Mouse (Mus musculus) layer of hippocampus, postnatal 25 days (tissue): Measurements from ENCODE around the gene Zfp672. TPM values are rescaled to one million over a fixed set of nuclear protein-coding genes. Genes with fewer than 3 reads are reported as not detected.

Experiments
- DNase-seq, 2 experiments: peaks; one replicate each; pipeline ENCODE4 v3.0.0; 2022; ENCODE audit warnings: mixed read lengths in 2 of 2, low spot score in 1 of 2; ENCODE audit errors: extremely low spot score in 1 of 2
- total RNA-seq, 2 experiments: library from RNA; stranded (reverse); gene quantifications; 2 replicates each; pipeline ENCODE4 v1.2.3; 2021

Zfp672 gene
- total RNA-seq, 2 experiments from 2014 or later, result 45.9 to 47.7 TPM

- no peak for DNase-seq
Observed at GRCm38 (mm10) chr11:58292791-58293190, 37.3 kb downstream of the Zfp672 start.

GRCm38 (mm10) chr11:58290812-58291211 is 39.3 kb downstream of the Zfp672 start:
- DNase-seq, result no peak

- no peak for DNase-seq
Observed at GRCm38 (mm10) chr11:58289992-58290682, 40.0 kb downstream of the Zfp672 start.

GRCm38 (mm10) chr11:58282518-58282917 is 47.6 kb downstream of the Zfp672 start:
- no peak for DNase-seq

- no peak for DNase-seq
Observed at GRCm38 (mm10) chr11:58281970-58282496, 48.1 kb downstream of the Zfp672 start.

- no peak for DNase-seq
Observed at GRCm38 (mm10) chr11:58275756-58276155, 54.4 kb downstream of the Zfp672 start.

GRCm38 (mm10) chr11:58274572-58274971 is 55.6 kb downstream of the Zfp672 start, which contains the start of gene 4930438A08Rik:
TSS of gene 4930438A08Rik (plus strand) at chr11:58274799.
- DNase-seq, result no peak

- no peak for DNase-seq
Observed at GRCm38 (mm10) chr11:58268285-58268684, 61.9 kb downstream of the Zfp672 start.

Other genes starting within 250 kb of the Zfp672 start
- not detected for gene Gm12248, start 237.2 kb downstream of the Zfp672 start, total RNA-seq
- 10 to 100 TPM; 52.7 to 54.5 TPM for gene Cnot8, start 226.2 kb downstream of the Zfp672 start, total RNA-seq
- 10 to 100 TPM; 19.2 to 20.6 TPM for gene Gemin5, start 161.8 kb downstream of the Zfp672 start, total RNA-seq
- 10 to 100 TPM; 28.3 to 34.8 TPM for gene Mrpl22, start 158.7 kb downstream of the Zfp672 start, total RNA-seq
- 1 to 10 TPM; 1.2 to 1.5 TPM for gene Igtp, start 130.8 kb downstream of the Zfp672 start, total RNA-seq
- 1 to 10 TPM; 1.3 to 2.1 TPM for gene Irgm2, start 130.7 kb downstream of the Zfp672 start, total RNA-seq
- not detected for gene 4930438A08Rik, start 55.5 kb downstream of the Zfp672 start, total RNA-seq
- gene Zfp692, start 23.3 kb downstream of the Zfp672 start, total RNA-seq, result 10 to 100 TPM; 19.3 to 28.6 TPM
- gene Sh3bp5l, start 385 bp upstream of the Zfp672 start, total RNA-seq, result 10 to 100 TPM; 55.1 to 55.8 TPM
- gene Lypd8, start 48.7 kb upstream of the Zfp672 start, total RNA-seq, result under 1 TPM in 1 of 2 experiments, not detected in 1; 0.25 TPM
- not detected for gene 1810065E05Rik, start 90.8 kb upstream of the Zfp672 start, total RNA-seq
- gene Gm12253, start 102.2 kb upstream of the Zfp672 start, total RNA-seq, result not detected
- not detected for gene Lypd9, start 122.6 kb upstream of the Zfp672 start, total RNA-seq
- gene Olfr30, start 131.9 kb upstream of the Zfp672 start, total RNA-seq, result not detected
- gene Olfr332, start 162.2 kb upstream of the Zfp672 start, total RNA-seq, result not detected
- gene Olfr331, start 172.2 kb upstream of the Zfp672 start, total RNA-seq, result not detected
- gene Olfr330, start 204.5 kb upstream of the Zfp672 start, total RNA-seq, result not detected
- not detected for gene Olfr329-ps, start 216.1 kb upstream of the Zfp672 start, total RNA-seq
- under 1 TPM in 1 of 2 experiments, not detected in 1; 0.12 TPM for gene Olfr328, start 225.3 kb upstream of the Zfp672 start, total RNA-seq
- not detected for gene Olfr224, start 240.2 kb upstream of the Zfp672 start, total RNA-seq
- gene Olfr325, start 247.4 kb upstream of the Zfp672 start, total RNA-seq, result not detected